Mouse (Mus musculus) kidney, embryonic 14.5 days (tissue): ENCODE measurements around the gene Ddx23. TPM values are rescaled to one million over a fixed set of nuclear protein-coding genes. Genes with fewer than 3 reads are reported as not detected.

Experiments used
- ATAC-seq: fragments of 200-750 bp; cut with Nextera tagmentation; 2 replicates; pipeline ENCODE4 v1.8.0; 2017; ENCODE audit warnings: moderate number of reproducible peaks, mild to moderate bottlenecking, moderate TSS enrichment, moderate library complexity; ENCODE audit not compliant: low FRiP score, low TSS enrichment
- H3K27ac ChIP-seq: fragments of 300-500 bp; sonication (generic); 2 replicates; pipeline ENCODE4 v1.5.1; 2014; ENCODE audit warnings: low read depth, mild to moderate bottlenecking, low read length, moderate library complexity, mixed read lengths
- H3K27me3 ChIP-seq: fragments of 300-500 bp; sonication (generic); 2 replicates; pipeline ENCODE4 v1.6.1; 2014; ENCODE audit warnings: mild to moderate bottlenecking, low read length; ENCODE audit not compliant: control insufficient read depth, insufficient read depth
- H3K36me3 ChIP-seq: fragments of 300-500 bp; sonication (generic); 2 replicates; pipeline ENCODE4 v1.6.1; 2014; ENCODE audit warnings: low read length, mixed read lengths; ENCODE audit not compliant: control insufficient read depth, insufficient read depth
- H3K4me1 ChIP-seq: fragments of 300-500 bp; sonication (generic); 2 replicates; pipeline ENCODE4 v1.6.1; 2014; ENCODE audit warnings: low read length, mixed read lengths; ENCODE audit not compliant: control insufficient read depth, insufficient read depth
- H3K4me2 ChIP-seq: fragments of 300-500 bp; sonication (generic); replicated peaks from 2 replicates; pipeline ENCODE4 v1.6.1; 2014; ENCODE audit warnings: low read depth, mild to moderate bottlenecking, low read length
- H3K4me3 ChIP-seq: fragments of 300-500 bp; sonication (generic); 2 replicates; pipeline ENCODE4 v1.5.1; 2014; ENCODE audit warnings: mild to moderate bottlenecking, low read length
- H3K9ac ChIP-seq: fragments of 300-500 bp; sonication (generic); 2 replicates; pipeline ENCODE4 v1.6.1; 2014; ENCODE audit warnings: low read depth, mild to moderate bottlenecking, low read length, moderate library complexity
- H3K9me3 ChIP-seq: fragments of 300-500 bp; sonication (generic); 2 replicates; pipeline ENCODE4 v1.6.1; 2016; ENCODE audit warnings: low read length; ENCODE audit not compliant: control insufficient read depth
- WGBS: fragments of 180-500 bp; shearing (Covaris S2); extraction: QIAGEN DNeasy Blood & Tissue Kit; methylation state at CpG from one replicate; pipeline ENCODE4 v1.1.7; 2014; 5-methylcytosine and 5-hydroxymethylcytosine counted together
- polyA plus RNA-seq: library from polyadenylated mRNA; unstranded; fragments of >200 nt; fragmentation: Nextera tagmentation; extraction: Ambion mirVana; gene quantifications from 2 replicates; pipeline ENCODE4 v1.2.1, GENCODE M21; 2014

Ddx23 gene
- polyA plus RNA-seq, 1 experiment from 2014 or later = 32.2 TPM

- Histone ChIP-seq H3K4me3 (no peak overlapping the region), H3K27me3 (no peaks in the 10 kb centered on the region), H3K27ac (no peak overlapping the region), H3K9me3 (no peaks in the 10 kb centered on the region), H3K36me3 (peaks cover 68% of the 10 kb centered on the region), H3K9ac (no peak overlapping the region), H3K4me1 (peaks cover 8% of the 10 kb centered on the region), H3K4me2 (no peak overlapping the region)
- 84% methylated on average over 15 of the region's 15 CpGs for WGBS
- ATAC-seq = no peak
Observed at GRCm38 (mm10) chr15:98656982-98657751, 5.5 kb downstream of the Ddx23 start.

DNA sequence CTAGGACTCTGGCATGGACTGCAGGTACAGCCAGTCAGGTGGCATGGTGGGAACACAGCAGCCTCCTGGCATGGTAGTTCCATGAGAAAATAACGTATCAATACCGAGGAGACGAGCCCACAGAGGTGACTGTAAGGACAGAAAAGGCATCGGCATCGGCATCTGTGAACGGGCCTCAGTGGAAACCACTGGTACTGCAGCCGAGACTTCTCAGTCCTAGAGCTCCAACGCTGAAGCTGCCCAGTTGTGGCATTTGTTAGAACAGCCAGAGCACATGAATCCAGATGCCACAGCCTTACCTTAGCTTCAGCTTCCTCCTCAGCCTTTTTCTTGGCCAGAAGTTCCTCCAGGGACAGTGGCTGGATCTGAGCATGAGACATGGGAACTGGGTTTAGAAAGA is 10.5 kb downstream of the Ddx23 start:
- Histone ChIP-seq H3K36me3 (peaks cover 99% of the 10 kb centered on the region), H3K4me3 (no peak overlapping the region), H3K4me1 (no peaks in the 10 kb centered on the region), H3K27ac (no peak overlapping the region), H3K9ac (no peak overlapping the region), H3K9me3 (no peaks in the 10 kb centered on the region), H3K4me2 (no peak overlapping the region), H3K27me3 (no peaks in the 10 kb centered on the region)
- 98% methylated on average over 8 of the region's 8 CpGs for WGBS
- ATAC-seq = no peak

DNA sequence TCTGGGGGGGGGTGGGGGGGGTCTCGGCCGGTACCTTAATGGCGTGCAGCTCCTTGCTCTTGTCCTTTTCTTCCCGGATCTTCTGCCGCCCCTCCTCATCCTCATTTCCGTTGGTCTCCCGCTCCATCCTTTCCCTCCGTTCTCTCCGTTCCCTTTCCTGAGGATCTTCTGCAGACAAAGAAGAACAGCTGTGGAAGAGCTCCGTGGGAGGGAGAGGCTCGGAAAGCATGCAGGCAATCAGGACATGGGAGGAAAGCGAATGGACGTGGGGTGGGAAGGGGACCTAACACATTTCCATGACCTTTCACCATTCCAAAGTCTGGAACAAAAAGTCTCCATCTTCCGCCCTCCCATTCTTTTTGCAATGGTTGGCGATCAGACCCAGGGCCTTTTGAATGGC is 11.3 kb downstream of the Ddx23 start:
- H3K4me3 ChIP-seq = no peak overlapping the region
- no peak overlapping the region for H3K9ac ChIP-seq
- no peak overlapping the region for H3K27ac ChIP-seq
- peaks cover 98% of the 10 kb centered on the region for H3K36me3 ChIP-seq
- WGBS = 89% methylated on average over 15 of the region's 15 CpGs
- no peaks in the 10 kb centered on the region for H3K9me3 ChIP-seq
- no peaks in the 10 kb centered on the region for H3K27me3 ChIP-seq
- no peak overlapping the region for H3K4me2 ChIP-seq
- no peaks in the 10 kb centered on the region for H3K4me1 ChIP-seq
- ATAC-seq = no peak

DNA sequence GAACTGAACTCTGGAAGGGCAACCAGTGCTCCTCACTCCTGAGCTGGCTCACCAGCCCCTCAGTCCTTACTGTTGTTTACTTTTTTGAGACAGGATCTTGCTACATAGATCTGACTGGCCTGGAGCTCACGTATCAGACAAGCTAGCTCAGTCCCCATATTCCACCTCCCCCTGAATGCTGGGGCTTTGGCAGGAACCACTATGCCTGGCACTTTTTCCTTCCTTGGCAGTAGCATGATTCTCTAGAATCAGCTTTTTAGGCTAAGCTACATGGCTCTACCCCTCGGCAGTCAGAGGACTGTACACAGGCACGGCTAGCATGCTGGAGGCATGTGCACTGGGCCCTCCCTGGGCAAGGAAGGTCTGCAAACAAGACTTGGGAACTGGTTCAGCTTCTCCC is 14.6 kb downstream of the Ddx23 start:
- no peaks in the 10 kb centered on the region for H3K9me3 ChIP-seq
- 94% methylated on average over 3 of the region's 3 CpGs for WGBS
- H3K4me3 ChIP-seq = no peak overlapping the region
- H3K4me1 ChIP-seq = no peaks in the 10 kb centered on the region
- ATAC-seq = no peak
- H3K4me2 ChIP-seq = no peak overlapping the region
- peaks cover 97% of the 10 kb centered on the region for H3K36me3 ChIP-seq
- no peak overlapping the region for H3K9ac ChIP-seq
- H3K27me3 ChIP-seq = no peaks in the 10 kb centered on the region
- no peak overlapping the region for H3K27ac ChIP-seq

DNA sequence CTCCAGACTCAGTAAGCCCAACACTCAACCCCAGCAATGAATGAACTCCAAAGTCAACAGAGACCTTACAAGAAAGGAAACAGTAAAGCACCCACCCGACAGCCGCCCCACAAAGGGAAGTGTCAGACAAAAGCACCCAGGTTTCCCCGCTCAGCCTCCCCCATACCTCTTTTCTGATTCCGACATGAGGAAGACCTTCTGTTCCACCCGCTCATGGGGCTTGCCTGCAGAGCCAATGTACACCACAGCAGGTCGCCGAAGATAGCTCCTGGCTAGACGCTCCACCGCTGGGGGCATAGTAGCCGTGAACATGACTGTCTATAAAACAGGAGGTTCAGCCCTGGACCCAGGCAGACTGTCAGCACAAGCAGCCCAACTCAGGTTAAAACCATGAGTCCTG is 15.4 kb downstream of the Ddx23 start:
- Histone ChIP-seq H3K36me3 (peaks cover 94% of the 10 kb centered on the region), H3K4me2 (no peak overlapping the region), H3K4me1 (no peaks in the 10 kb centered on the region), H3K9me3 (no peaks in the 10 kb centered on the region), H3K9ac (no peak overlapping the region), H3K4me3 (no peak overlapping the region), H3K27me3 (no peaks in the 10 kb centered on the region), H3K27ac (no peak overlapping the region)
- WGBS = 85% methylated on average over 10 of the region's 10 CpGs
- no peak for ATAC-seq

GRCm38 (mm10) chr15:98646737-98647136 is 16.0 kb downstream of the Ddx23 start:
- no peak overlapping the region for H3K4me3 ChIP-seq
- no peak overlapping the region for H3K9ac ChIP-seq
- H3K27me3 ChIP-seq = no peaks in the 10 kb centered on the region
- no peaks in the 10 kb centered on the region for H3K4me1 ChIP-seq
- peaks cover 94% of the 10 kb centered on the region for H3K36me3 ChIP-seq
- H3K9me3 ChIP-seq = no peaks in the 10 kb centered on the region
- no peak overlapping the region for H3K27ac ChIP-seq
- WGBS = 84% methylated on average over 8 of the region's 8 CpGs
- H3K4me2 ChIP-seq = no peak overlapping the region
- ATAC-seq = no peak

DNA sequence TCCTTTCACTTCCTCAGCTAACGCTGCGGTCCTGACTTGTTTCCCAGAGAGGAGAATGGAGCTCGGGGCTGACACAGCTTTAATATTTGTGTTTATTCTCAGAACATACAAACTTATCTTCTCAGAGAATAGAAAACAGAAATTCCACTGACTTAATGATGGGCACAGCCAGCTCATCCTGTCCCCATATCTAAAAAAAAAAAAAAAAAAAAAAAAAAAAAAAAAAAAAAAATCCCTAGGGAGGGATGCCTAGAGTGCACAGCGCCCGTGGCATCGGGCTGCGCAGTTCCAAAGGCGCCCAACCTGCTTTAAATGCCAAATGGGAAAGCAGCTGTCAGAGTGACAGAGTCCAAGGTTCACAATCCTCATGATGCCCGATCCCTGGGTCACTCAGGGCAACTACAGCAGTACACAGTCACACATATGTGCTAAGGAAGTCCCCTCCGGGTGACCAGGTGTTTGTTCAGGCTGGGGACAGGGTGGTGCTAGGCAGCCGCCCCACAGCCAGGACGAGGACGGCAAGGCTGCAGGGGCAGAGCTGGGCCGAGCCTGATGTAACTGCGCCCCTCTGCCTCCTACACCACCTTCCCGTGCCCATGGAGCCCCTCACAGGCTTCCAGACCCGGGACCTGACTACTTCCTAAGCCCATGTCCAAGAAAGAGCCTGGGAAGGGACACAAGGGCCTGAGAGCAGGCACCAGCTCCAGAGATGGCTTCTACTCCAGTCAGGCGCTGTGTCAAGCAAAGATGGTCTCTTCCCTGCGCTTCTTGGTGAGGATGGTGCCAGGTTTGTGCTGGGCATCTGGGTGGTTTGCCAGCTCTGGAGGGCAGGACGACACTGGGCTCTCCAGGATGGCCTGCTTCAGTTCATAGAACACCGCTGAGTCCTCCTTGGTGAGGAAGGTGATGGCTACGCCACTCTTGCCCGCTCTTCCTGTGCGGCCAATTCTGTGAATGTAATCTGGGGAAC is 17.4 kb downstream of the Ddx23 start:
- Histone ChIP-seq H3K4me2 (no peak overlapping the region), H3K4me3 (no peak overlapping the region), H3K27ac (no peak overlapping the region), H3K36me3 (peaks cover 89% of the 10 kb centered on the region), H3K9me3 (no peaks in the 10 kb centered on the region), H3K9ac (no peak overlapping the region), H3K4me1 (no peaks in the 10 kb centered on the region), H3K27me3 (no peaks in the 10 kb centered on the region)
- 86% methylated on average over 24 of the region's 24 CpGs for WGBS
- ATAC-seq = no peak

GRCm38 (mm10) chr15:98644406-98644805 is 18.3 kb downstream of the Ddx23 start:
- Histone ChIP-seq H3K27me3 (no peaks in the 10 kb centered on the region), H3K36me3 (peaks cover 85% of the 10 kb centered on the region), H3K27ac (no peak overlapping the region), H3K4me2 (no peak overlapping the region), H3K4me1 (no peaks in the 10 kb centered on the region), H3K9me3 (no peaks in the 10 kb centered on the region), H3K9ac (no peak overlapping the region), H3K4me3 (no peak overlapping the region)
- WGBS = 86% methylated on average over 12 of the region's 12 CpGs
- ATAC-seq = no peak

- peaks cover 44% of the 10 kb centered on the region for H3K36me3 ChIP-seq
- peaks cover 11% of the 10 kb centered on the region; the same call in 1 of the 2 replicates for H3K4me1 ChIP-seq
- no peak overlapping the region for H3K27ac ChIP-seq
Observed at GRCm38 (mm10) chr15:98640157-98640556, 22.5 kb downstream of the Ddx23 start.

More at GRCm38 (mm10) chr15:98640157-98640556, 22.5 kb downstream of the Ddx23 start:
- Histone ChIP-seq H3K4me3 (no peak overlapping the region), H3K9ac (no peak overlapping the region), H3K27me3 (no peaks in the 10 kb centered on the region), H3K9me3 (no peaks in the 10 kb centered on the region), H3K4me2 (no peak overlapping the region)
- WGBS = 35% methylated on average over 8 of the region's 8 CpGs
- ATAC-seq = no peak
